Mouse (Mus musculus) neural tube, embryonic 15.5 days (tissue): ENCODE data around the gene Dnaic1. TPM values are rescaled to one million over a fixed set of nuclear protein-coding genes. Genes with fewer than 3 reads are reported as not detected.

Experiments
- ATAC-seq: fragments of 200-750 bp; cut with Nextera tagmentation; 2 replicates; pipeline ENCODE4 v1.8.0; 2017; ENCODE audit warnings: mild to moderate bottlenecking, moderate TSS enrichment, moderate library complexity; ENCODE audit not compliant: low FRiP score
- H3K27ac ChIP-seq: fragments of 300-500 bp; sonication (generic); replicated peaks from 2 replicates; pipeline ENCODE4 v1.5.1; 2015; ENCODE audit warnings: mild to moderate bottlenecking, inconsistent platforms
- H3K27me3 ChIP-seq: fragments of 300-500 bp; sonication (generic); replicated peaks from 2 replicates; pipeline ENCODE4 v1.6.1; 2015; ENCODE audit warnings: inconsistent platforms
- H3K36me3 ChIP-seq: fragments of 300-500 bp; sonication (generic); 2 replicates; pipeline ENCODE4 v1.6.1; 2015; ENCODE audit warnings: inconsistent platforms
- H3K4me1 ChIP-seq: fragments of 300-500 bp; sonication (generic); 2 replicates; pipeline ENCODE4 v1.6.1; 2015; ENCODE audit warnings: inconsistent platforms
- H3K4me2 ChIP-seq: fragments of 300-500 bp; sonication (generic); 2 replicates; pipeline ENCODE4 v1.6.1; 2015; ENCODE audit warnings: inconsistent platforms, mild to moderate bottlenecking, moderate library complexity
- H3K4me3 ChIP-seq: fragments of 300-500 bp; sonication (generic); replicated peaks from 2 replicates; pipeline ENCODE4 v1.5.1; 2015; ENCODE audit warnings: mild to moderate bottlenecking, inconsistent platforms
- H3K9ac ChIP-seq: fragments of 300-500 bp; sonication (generic); replicated peaks from 2 replicates; pipeline ENCODE4 v1.6.1; 2015; ENCODE audit warnings: mild to moderate bottlenecking, inconsistent platforms
- H3K9me3 ChIP-seq: fragments of 300-500 bp; sonication (generic); replicated peaks from 2 replicates; pipeline ENCODE4 v1.6.1; 2016; ENCODE audit warnings: inconsistent platforms
- WGBS: fragments of 180-500 bp; shearing (Covaris S2); methylation state at CpG from one replicate; pipeline ENCODE4 v1.1.7; 2015; ENCODE audit warnings: mixed read lengths; 5-methylcytosine and 5-hydroxymethylcytosine counted together
- polyA plus RNA-seq: library from polyadenylated mRNA; unstranded; fragments of >200 nt; fragmentation: Nextera tagmentation; extraction: Ambion mirVana; gene quantifications from 2 replicates; pipeline ENCODE4 v1.2.1, GENCODE M21; 2015

The Dnaic1 gene
- polyA plus RNA-seq, 1 experiment from 2014 or later, result 2.1 TPM

DNA sequence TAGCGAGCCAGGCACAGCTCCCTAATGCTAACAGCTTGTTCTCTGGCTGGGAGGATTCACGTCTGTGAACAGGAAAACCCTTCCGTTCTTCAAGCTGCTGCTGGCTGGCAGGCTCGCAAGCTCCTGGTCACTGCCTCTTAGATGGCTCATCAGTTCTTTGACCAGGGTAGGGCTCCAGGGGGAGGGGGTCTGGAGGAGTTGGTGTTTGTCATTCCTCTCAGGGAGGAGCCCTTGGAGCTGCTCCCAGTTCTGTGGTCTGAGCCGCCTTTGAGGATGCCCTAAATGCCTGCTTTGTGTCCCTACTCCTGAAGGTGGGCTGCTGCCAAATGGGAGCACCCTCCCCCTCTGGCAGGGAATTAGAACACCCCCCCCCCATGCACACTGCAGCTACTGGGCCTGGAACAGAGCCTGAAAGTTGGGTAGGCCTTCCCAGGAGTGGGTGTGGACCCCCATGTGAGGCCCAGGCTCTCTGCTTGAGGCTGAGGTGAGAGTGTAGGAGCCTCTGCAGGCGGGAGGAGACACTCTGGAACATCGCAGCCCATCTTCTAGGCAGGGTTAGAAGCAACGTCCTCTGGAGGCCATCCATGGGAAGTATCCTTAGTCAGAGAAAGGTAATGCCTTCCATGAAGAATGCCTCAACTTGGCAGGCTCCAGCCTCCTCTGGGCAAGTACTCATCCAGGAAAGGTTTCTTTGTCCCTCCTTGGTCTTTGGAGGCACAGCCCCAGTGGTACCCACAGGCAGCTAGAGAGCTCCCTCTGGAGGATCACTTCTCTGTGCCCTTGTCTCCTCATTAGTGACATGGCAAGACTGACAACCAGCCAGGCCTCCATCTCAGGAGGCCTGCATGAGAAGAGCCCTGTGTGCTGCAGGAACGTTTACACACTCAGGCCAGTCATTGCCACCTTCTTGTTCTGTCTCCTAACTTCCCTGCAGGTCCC, 46.4 kb downstream of the Dnaic1 start:
- Histone ChIP-seq H3K4me1 (peaks cover 54% of the 10 kb centered on the region), H3K4me2 (no peak overlapping the region), H3K27ac (peak overlapping the region; percentile 65), H3K9me3 (no peaks in the 10 kb centered on the region), H3K27me3 (no peaks in the 10 kb centered on the region), H3K36me3 (no peaks in the 10 kb centered on the region), H3K4me3 (no peak overlapping the region), H3K9ac (no peak overlapping the region)
- peak; percentile 80 for ATAC-seq
- 58% methylated on average over 9 of the region's 9 CpGs for WGBS

DNA sequence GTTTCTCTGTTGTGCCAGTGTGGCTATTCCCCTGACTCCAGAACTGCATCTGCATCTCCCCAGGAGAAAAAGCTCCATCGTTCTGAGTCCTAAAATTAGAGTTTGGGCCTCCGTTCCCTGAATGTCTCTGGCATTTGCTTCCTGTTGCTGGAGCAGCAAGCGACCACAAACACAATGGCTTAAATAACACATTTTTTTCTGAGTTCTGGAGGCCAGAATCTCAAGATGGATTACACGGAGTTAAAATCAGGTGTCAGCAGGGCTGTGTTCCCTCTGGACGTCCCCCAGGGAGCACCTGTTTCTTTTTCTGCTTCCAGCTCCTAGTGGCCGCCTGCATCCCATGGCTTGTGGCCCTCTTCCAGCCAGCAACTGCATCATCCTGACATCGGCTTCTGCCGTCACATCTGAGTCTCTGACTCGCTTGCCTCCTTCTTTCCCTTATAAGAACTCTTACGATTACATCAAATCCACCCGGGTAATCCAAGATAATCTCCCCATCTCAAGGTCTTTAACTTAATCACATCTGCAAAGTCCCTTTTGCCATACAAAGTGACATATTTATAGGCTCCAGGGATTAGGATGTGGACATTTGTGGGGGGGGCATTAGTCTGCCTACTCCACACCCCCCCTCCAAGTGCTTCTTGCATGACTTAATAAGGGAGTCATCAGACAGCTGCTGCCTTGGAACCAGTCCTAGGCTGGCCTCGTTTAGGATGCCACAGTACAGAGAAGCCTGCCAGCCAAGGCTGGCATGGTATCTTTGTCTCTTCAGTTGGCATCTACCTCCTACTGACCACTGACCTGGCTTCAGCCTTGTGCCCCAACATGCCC, 49.6 kb downstream of the Dnaic1 start:
- WGBS, result 39% methylated on average over 12 of the region's 12 CpGs
- Histone ChIP-seq H3K4me2 (no peak overlapping the region), H3K9ac (no peak overlapping the region), H3K36me3 (no peaks in the 10 kb centered on the region), H3K27ac (peak overlapping the region; percentile 9), H3K4me3 (no peak overlapping the region), H3K27me3 (no peaks in the 10 kb centered on the region), H3K9me3 (no peaks in the 10 kb centered on the region), H3K4me1 (peaks cover 33% of the 10 kb centered on the region)
- peak; percentile 37; the same call in 1 of the 2 replicates for ATAC-seq

DNA sequence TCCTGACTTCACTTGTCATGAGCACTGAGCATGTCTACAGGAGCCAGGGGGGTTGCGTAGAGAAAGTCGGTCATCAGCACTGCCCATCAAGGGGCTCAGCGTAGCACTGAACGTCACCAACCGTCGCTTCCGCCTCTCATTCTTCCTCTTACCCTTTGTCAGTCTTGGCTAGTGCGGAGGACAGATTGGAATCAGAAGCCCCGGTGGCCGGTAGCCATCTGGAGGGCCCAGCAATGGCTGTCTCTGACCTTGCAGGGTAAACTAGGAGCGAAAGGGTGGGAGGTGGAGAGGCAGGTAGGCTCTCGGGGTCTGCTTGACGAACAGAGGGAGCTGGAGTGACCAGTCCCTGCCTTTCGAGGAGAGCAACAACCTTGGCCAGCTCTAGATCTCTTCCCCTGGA, 52.5 kb downstream of the Dnaic1 start:
- Histone ChIP-seq H3K27ac (no peak overlapping the region), H3K36me3 (no peaks in the 10 kb centered on the region), H3K9me3 (no peaks in the 10 kb centered on the region), H3K4me3 (no peak overlapping the region), H3K4me2 (no peak overlapping the region), H3K4me1 (peaks cover 25% of the 10 kb centered on the region), H3K9ac (no peak overlapping the region), H3K27me3 (no peaks in the 10 kb centered on the region)
- no peak for ATAC-seq
- WGBS, result 93% methylated on average over 14 of the region's 14 CpGs

DNA sequence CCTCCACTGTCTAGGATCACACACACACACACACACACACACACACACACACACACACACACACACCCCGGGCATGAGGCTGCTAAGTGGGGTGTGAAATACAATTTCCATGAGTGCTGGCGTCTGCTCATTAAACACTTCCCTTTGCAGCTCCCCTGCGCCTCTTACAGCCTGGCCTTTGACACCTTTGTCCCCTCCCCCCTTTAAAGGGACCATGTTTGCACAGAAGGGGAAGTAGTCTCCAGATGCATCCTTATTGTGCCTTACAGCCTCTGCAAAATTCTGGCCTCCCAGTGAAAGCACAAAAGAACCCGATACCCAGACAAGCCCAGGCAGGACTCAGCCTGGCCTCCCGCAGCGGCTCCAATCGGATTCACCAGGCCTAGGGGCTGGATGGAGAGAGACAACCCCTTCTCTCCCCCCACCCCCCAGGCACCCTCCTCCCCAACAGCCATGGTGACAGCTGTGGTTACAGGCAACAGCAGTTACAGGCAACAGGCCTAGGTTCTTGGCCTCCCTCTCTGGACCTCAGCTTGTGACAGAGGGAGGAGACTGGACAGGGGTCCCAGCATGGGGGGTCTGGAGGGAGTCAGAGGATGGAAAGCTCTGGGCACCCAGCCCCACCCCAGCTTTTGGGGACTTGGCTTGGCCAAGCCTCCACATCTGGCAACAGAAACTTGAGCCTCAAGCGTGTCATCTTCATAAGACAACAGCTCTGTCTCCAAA, 58.8 kb downstream of the Dnaic1 start:
- Histone ChIP-seq H3K9ac (no peak overlapping the region; the same call in 1 of the 2 replicates), H3K36me3 (no peaks in the 10 kb centered on the region), H3K4me3 (no peak overlapping the region), H3K27me3 (no peaks in the 10 kb centered on the region), H3K4me2 (no peak overlapping the region), H3K27ac (peak overlapping the region; percentile 64), H3K9me3 (no peaks in the 10 kb centered on the region), H3K4me1 (peaks cover 43% of the 10 kb centered on the region)
- WGBS, result 12% methylated on average over 8 of the region's 8 CpGs
- ATAC-seq, result peak; percentile 39; the same call in 1 of the 2 replicates

DNA sequence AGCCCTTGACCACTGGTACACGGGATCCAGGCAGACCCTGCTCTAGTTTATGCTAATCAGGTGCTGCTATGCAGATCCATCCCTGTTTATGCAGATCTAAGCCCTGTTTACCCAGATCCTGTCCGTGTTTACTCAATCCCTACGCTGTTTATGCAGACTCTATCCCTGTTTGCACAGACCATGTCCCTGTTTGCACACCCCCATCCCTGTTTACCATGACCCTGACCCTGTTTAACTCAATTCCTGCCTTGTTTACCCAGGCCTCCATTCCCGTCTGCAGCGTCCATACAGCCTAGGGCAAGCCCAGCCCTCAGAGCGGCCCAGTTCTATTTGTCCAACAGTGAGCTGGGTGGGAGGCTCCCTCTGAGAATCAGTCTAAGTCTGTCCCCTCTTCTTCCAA, 60.6 kb downstream of the Dnaic1 start:
- H3K9ac ChIP-seq, result no peak overlapping the region
- WGBS, result 43% methylated on average over 6 of the region's 6 CpGs
- no peaks in the 10 kb centered on the region for H3K36me3 ChIP-seq
- no peaks in the 10 kb centered on the region for H3K9me3 ChIP-seq
- H3K4me2 ChIP-seq, result no peak overlapping the region
- no peak for ATAC-seq
- no peaks in the 10 kb centered on the region for H3K27me3 ChIP-seq
- H3K4me3 ChIP-seq, result no peak overlapping the region
- no peak overlapping the region for H3K27ac ChIP-seq
- H3K4me1 ChIP-seq, result peaks cover 43% of the 10 kb centered on the region

DNA sequence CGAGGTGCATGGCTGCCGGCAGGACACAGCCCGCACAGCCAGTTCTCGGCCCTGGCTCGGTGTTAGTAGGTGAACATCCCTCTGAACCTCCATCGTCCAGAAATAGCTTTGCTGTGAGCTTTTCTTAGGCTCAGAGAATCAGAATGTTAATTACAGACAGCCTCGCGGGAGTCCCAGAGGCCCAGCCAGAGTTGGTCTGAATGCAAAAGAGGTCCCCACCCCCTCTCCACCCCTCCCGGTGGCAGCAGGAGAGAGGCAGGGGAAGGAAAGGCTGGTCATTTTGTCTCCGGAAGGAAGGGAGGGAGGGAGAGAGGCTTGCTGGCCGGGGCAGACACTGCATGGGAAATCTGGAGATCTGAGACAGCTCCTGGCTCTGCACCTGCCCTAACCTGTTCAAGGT, 61.8 kb downstream of the Dnaic1 start:
- 0 out of 2 replicates have a peak, but pooled peaks have one; percentile 17 for ATAC-seq
- H3K4me2 ChIP-seq, result peak overlapping the region; percentile 28
- peak overlapping the region; percentile 67 for H3K27ac ChIP-seq
- H3K9me3 ChIP-seq, result no peaks in the 10 kb centered on the region
- H3K27me3 ChIP-seq, result no peaks in the 10 kb centered on the region
- no peaks in the 10 kb centered on the region for H3K36me3 ChIP-seq
- H3K4me3 ChIP-seq, result no peak overlapping the region
- H3K9ac ChIP-seq, result no peak overlapping the region
- peaks cover 49% of the 10 kb centered on the region for H3K4me1 ChIP-seq
- 5% methylated on average over 11 of the region's 11 CpGs for WGBS

DNA sequence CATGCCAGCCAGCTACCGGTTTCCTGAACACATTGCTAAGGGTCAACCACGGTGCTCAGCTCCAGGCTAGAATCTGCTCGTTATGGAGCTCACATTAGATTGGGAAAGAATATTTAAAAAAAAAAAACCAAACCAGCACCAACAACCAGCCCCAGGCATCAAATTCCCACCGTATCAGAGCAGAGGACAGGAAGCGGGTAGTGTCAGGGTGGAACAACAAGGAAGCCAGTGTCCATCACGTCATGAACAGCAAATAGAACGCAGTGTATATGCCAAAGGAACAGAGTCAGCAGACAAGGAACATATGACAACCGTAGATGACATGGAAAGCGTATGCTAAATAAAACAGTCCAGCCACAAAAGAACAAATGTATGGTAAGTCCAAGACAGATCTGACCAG, 63.4 kb downstream of the Dnaic1 start:
- WGBS, result 87% methylated on average over 9 of the region's 9 CpGs
- H3K4me3 ChIP-seq, result no peak overlapping the region
- ATAC-seq, result no peak
- no peak overlapping the region for H3K4me2 ChIP-seq
- H3K9ac ChIP-seq, result no peak overlapping the region
- H3K4me1 ChIP-seq, result peaks cover 58% of the 10 kb centered on the region
- no peaks in the 10 kb centered on the region for H3K9me3 ChIP-seq
- no peaks in the 10 kb centered on the region for H3K27me3 ChIP-seq
- H3K36me3 ChIP-seq, result no peaks in the 10 kb centered on the region
- no peak overlapping the region for H3K27ac ChIP-seq

DNA sequence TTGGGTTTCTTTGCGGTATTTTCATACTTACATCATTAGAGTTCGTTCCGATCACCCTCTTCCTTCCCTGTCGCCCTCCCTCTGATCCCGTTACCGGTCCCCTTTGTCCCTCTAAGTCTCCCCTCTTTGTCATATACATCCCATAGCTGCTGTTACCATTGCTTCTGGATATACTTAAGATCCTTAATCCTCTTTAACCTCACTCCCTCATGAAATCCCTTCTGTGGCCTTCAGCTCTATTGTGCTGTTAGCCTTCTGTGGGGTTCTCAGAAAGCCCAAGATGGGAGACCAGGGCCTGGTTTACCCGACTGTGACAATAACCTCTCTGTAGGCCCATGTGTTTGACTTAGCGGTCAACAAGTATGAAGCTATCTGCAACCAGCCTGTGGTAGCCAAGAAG, 65.1 kb downstream of the Dnaic1 start:
- no peaks in the 10 kb centered on the region for H3K36me3 ChIP-seq
- no peak overlapping the region for H3K27ac ChIP-seq
- H3K27me3 ChIP-seq, result no peaks in the 10 kb centered on the region
- no peak overlapping the region for H3K9ac ChIP-seq
- no peak overlapping the region for H3K4me2 ChIP-seq
- H3K4me1 ChIP-seq, result peaks cover 62% of the 10 kb centered on the region
- H3K4me3 ChIP-seq, result no peak overlapping the region
- no peaks in the 10 kb centered on the region for H3K9me3 ChIP-seq
- WGBS, result 96% methylated on average over 8 of the region's 8 CpGs
- no peak for ATAC-seq

DNA sequence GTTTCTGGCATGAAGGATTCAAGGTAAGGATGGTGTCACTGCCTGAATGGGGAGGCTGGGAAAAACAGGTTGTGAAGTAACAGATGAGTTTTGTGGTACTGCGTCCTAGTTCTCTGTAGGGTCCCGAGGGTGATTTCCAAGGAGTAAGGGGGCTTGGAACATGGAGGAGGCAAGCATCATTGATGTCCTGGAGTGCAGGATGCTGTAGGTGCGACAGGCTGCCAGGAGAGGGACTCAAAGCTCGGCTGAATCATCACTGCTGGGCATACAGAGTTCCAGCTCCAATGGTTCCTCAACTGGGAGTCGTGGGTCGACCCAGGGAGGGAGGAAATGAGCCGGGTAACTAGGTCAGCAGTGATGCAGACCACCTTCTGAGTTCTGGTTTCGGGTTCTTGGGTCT, 65.6 kb downstream of the Dnaic1 start:
- H3K27me3 ChIP-seq, result no peaks in the 10 kb centered on the region
- no peak for ATAC-seq
- no peak overlapping the region for H3K4me2 ChIP-seq
- no peak overlapping the region for H3K4me3 ChIP-seq
- no peaks in the 10 kb centered on the region for H3K9me3 ChIP-seq
- H3K27ac ChIP-seq, result no peak overlapping the region
- H3K36me3 ChIP-seq, result no peaks in the 10 kb centered on the region
- no peak overlapping the region for H3K9ac ChIP-seq
- WGBS, result 75% methylated on average over 8 of the region's 8 CpGs
- peaks cover 56% of the 10 kb centered on the region for H3K4me1 ChIP-seq

DNA sequence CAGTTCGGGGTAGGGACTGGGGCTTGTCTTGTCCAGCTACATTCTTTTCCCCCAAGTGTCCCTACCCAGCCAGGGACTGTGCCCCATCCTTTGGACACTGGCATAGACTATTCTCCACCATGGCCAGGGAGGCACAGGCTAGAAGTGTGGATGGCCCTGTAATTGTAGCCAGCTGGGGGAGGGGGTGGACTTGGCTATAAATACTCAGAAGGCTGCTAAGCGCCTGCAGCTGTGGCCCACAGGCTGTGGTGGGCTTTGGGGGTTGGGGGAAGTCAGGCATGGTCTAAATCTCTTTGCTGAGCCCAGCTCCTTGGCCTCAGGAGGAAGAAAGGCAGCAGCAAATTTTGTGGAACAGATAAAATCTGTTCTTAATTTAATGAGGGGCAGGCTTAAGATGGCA, 66.3 kb downstream of the Dnaic1 start:
- no peaks in the 10 kb centered on the region for H3K36me3 ChIP-seq
- peaks cover 60% of the 10 kb centered on the region for H3K4me1 ChIP-seq
- ATAC-seq, result no peak
- peak overlapping the region; percentile 42; the same call in 1 of the 2 replicates for H3K27ac ChIP-seq
- H3K4me2 ChIP-seq, result no peak overlapping the region
- H3K9ac ChIP-seq, result no peak overlapping the region
- 47% methylated on average over 2 of the region's 2 CpGs for WGBS
- H3K9me3 ChIP-seq, result no peaks in the 10 kb centered on the region
- no peak overlapping the region for H3K4me3 ChIP-seq
- H3K27me3 ChIP-seq, result no peaks in the 10 kb centered on the region

DNA sequence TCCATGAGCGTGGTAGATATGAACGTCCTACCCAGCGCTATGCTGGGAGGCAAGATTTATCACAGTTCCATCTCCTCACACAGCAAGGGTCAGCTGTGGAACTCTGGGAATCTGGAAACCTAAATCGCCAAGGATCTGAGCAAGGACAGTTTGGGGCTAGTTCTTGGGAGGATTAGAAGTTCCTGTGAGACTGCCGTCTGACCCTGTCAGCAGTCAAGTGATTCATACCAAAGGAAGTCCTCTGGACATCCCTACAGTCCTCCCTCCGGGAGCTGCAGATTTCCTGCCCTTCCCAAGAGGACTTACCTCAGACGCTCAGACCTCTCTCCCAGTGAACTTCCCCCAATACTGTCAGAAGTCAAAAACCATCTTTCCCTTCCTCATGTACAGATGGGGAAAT, 66.8 kb downstream of the Dnaic1 start:
- WGBS, result 39% methylated on average over 7 of the region's 7 CpGs
- no peak for ATAC-seq
- no peaks in the 10 kb centered on the region for H3K27me3 ChIP-seq
- H3K9ac ChIP-seq, result no peak overlapping the region
- H3K9me3 ChIP-seq, result no peaks in the 10 kb centered on the region
- H3K4me2 ChIP-seq, result peak overlapping the region; percentile 17; the same call in 1 of the 2 replicates
- H3K27ac ChIP-seq, result peak overlapping the region; percentile 42
- H3K4me3 ChIP-seq, result no peak overlapping the region
- peaks cover 56% of the 10 kb centered on the region for H3K4me1 ChIP-seq
- H3K36me3 ChIP-seq, result no peaks in the 10 kb centered on the region
